ENCODE assay signal across 8 mouse cellular contexts in genomic region chr14:25546852-25547621, GRCm38 (mm10).
DNase-seq lines count a peak whose midpoint lies in the region; ATAC-seq and TF ChIP-seq lines count a peak whose summit lies in the region.

No protein-coding gene starts in this region.

- peak; percentile 44 to 46 for DNase-seq in cerebellum, postnatal 25 days
- DNase-seq in adipocyte (ENCODE audit: low spot score): no peak
- no peak for DNase-seq in spleen, postnatal 14 days (ENCODE audit: low spot score in 2 of 2)

- ATAC-seq in cerebellum, adult (ENCODE audit: insufficient number of reproducible peaks, low FRiP score, low TSS enrichment): no peak
- no peak for ATAC-seq in forebrain, embryonic 13.5 days
- ATAC-seq in limb, embryonic 12.5 days (ENCODE audit: insufficient number of reproducible peaks, insufficient read depth, low FRiP score, low TSS enrichment, low read depth): peak; percentile 67
- no peak for ATAC-seq in neural tube, embryonic 15.5 days (ENCODE audit: low FRiP score)

- H3K4me2 ChIP-seq in forebrain, embryonic 13.5 days: no peak overlapping the region
- peak overlapping the region; percentile 17; the same call in 1 of the 2 replicates for H3K4me2 ChIP-seq in limb, embryonic 12.5 days
- no peak overlapping the region for H3K4me2 ChIP-seq in neural tube, embryonic 15.5 days

- peaks cover 48% of the 10 kb centered on the region for H3K79me2 ChIP-seq in C2C12 (ENCODE audit: control insufficient read depth, insufficient read depth)

- no peak overlapping the region for H3K4me3 ChIP-seq in C2C12 (ENCODE audit: insufficient read depth, poor library complexity, severe bottlenecking)
- H3K4me3 ChIP-seq in forebrain, embryonic 13.5 days: no peak overlapping the region
- no peak overlapping the region for H3K4me3 ChIP-seq in limb, embryonic 12.5 days (replicated peaks)
- H3K4me3 ChIP-seq in neural tube, embryonic 15.5 days (replicated peaks): no peak overlapping the region

- 77% methylated on average over 14 of the region's 14 CpGs for WGBS in forebrain, embryonic 13.5 days
- 38% methylated on average over 14 of the region's 14 CpGs for WGBS in limb, embryonic 12.5 days
- WGBS in neural tube, embryonic 15.5 days: 47% methylated on average over 14 of the region's 14 CpGs

- H3K36me3 ChIP-seq in C2C12 (ENCODE audit: control insufficient read depth, insufficient read depth): peaks cover 35% of the 10 kb centered on the region
- peaks cover 54% of the 10 kb centered on the region for H3K36me3 ChIP-seq in forebrain, embryonic 13.5 days (ENCODE audit: poor library complexity, severe bottlenecking)
- H3K36me3 ChIP-seq in limb, embryonic 12.5 days: peaks cover 78% of the 10 kb centered on the region
- H3K36me3 ChIP-seq in neural tube, embryonic 15.5 days: peaks cover 4% of the 10 kb centered on the region; the same call in 1 of the 2 replicates

- no peaks in the 10 kb centered on the region for H3K9me3 ChIP-seq in forebrain, embryonic 13.5 days (replicated peaks)
- no peaks in the 10 kb centered on the region for H3K9me3 ChIP-seq in limb, embryonic 12.5 days
- no peaks in the 10 kb centered on the region for H3K9me3 ChIP-seq in neural tube, embryonic 15.5 days (replicated peaks)

- H3K79me3 ChIP-seq in C2C12 (ENCODE audit: low read depth): peaks cover 2% of the 10 kb centered on the region

- no peak overlapping the region for H3ac ChIP-seq in C2C12 (ENCODE audit: control insufficient read depth, insufficient read length, low read depth)

- H3K27me3 ChIP-seq in C2C12 (ENCODE audit: control insufficient read depth, insufficient read depth, insufficient read length): no peaks in the 10 kb centered on the region
- no peaks in the 10 kb centered on the region for H3K27me3 ChIP-seq in forebrain, embryonic 13.5 days
- H3K27me3 ChIP-seq in limb, embryonic 12.5 days: no peaks in the 10 kb centered on the region
- no peaks in the 10 kb centered on the region for H3K27me3 ChIP-seq in neural tube, embryonic 15.5 days (replicated peaks)

- peak overlapping the region; percentile 3; the same call in 1 of the 2 replicates for H3K9ac ChIP-seq in forebrain, embryonic 13.5 days
- no peak overlapping the region for H3K9ac ChIP-seq in limb, embryonic 12.5 days (replicated peaks)
- H3K9ac ChIP-seq in neural tube, embryonic 15.5 days (replicated peaks): no peak overlapping the region

- H3K4me1 ChIP-seq in forebrain, embryonic 13.5 days: peaks cover 62% of the 10 kb centered on the region
- H3K4me1 ChIP-seq in limb, embryonic 12.5 days (replicated peaks): peaks cover 70% of the 10 kb centered on the region
- H3K4me1 ChIP-seq in neural tube, embryonic 15.5 days: peaks cover 68% of the 10 kb centered on the region

- TF ChIP-seq CTCF in C2C12 (IDR thresholded peaks at IDR 0.05; ENCODE audit: control insufficient read depth, insufficient read depth, insufficient read length): no peak

- peak overlapping the region; percentile 88 for H3K27ac ChIP-seq in forebrain, embryonic 13.5 days
- H3K27ac ChIP-seq in limb, embryonic 12.5 days: peak overlapping the region; percentile 85
- H3K27ac ChIP-seq in neural tube, embryonic 15.5 days (replicated peaks): peak overlapping the region; percentile 77

TF ChIP-seq in C2C12, 6 proteins besides CTCF, POLR2A, EP300 and RAD21:
- TF ChIP-seq MAX (IDR thresholded peaks at IDR 0.05): no peak
- peak; percentile 88 for TF ChIP-seq MYOD1 (IDR thresholded peaks at IDR 0.05; ENCODE audit: control insufficient read depth, insufficient read length, low read depth)

Comparison
In these comparisons a context has a peak if more than half of its experiments do, and no peak if none do; other contexts are left out.
1. DNase-seq: peak in cerebellum, postnatal 25 days (2 of 2); none in adipocyte (single experiment) and spleen, postnatal 14 days (0 of 2).
2. Peak in every context shown above with its lines, with median percentiles within 50 percentile points of each other: H3K27ac ChIP-seq.